Mouse (Mus musculus): ENCODE measurements around the gene Asl. TPM values are rescaled to one million over a fixed set of nuclear protein-coding genes. Genes with fewer than 3 reads are reported as not detected.

The Asl gene
- polyA plus RNA-seq, 1 experiment from 2014 or later = 29.6 TPM

- Histone ChIP-seq H3K9ac (replicated peaks) (no peak overlapping the region), H3K36me3 (peaks cover 27% of the 10 kb centered on the region), H3K4me3 (replicated peaks) (no peak overlapping the region), H3K4me2 (no peak overlapping the region), H3K27me3 (no peaks in the 10 kb centered on the region), H3K9me3 (no peaks in the 10 kb centered on the region), H3K27ac (no peak overlapping the region), H3K4me1 (replicated peaks) (no peaks in the 10 kb centered on the region)
- ATAC-seq (ENCODE audit: insufficient number of reproducible peaks, insufficient read depth, low FRiP score, low TSS enrichment, low read depth) = no peak
- WGBS = 85% methylated on average over 5 of the region's 5 CpGs
These were observed 50.4 kb downstream of the Asl start for GRCm38 (mm10) chr5:129978608-129979007.

- WGBS = 89% methylated on average over 4 of the region's 4 CpGs
- Histone ChIP-seq H3K9me3 (no peaks in the 10 kb centered on the region), H3K27me3 (no peaks in the 10 kb centered on the region), H3K4me3 (replicated peaks) (no peak overlapping the region), H3K4me2 (no peak overlapping the region), H3K9ac (replicated peaks) (no peak overlapping the region), H3K27ac (no peak overlapping the region), H3K36me3 (peaks cover 18% of the 10 kb centered on the region), H3K4me1 (replicated peaks) (no peaks in the 10 kb centered on the region)
- no peak for ATAC-seq (ENCODE audit: insufficient number of reproducible peaks, insufficient read depth, low FRiP score, low TSS enrichment, low read depth)
These were observed 51.3 kb downstream of the Asl start for GRCm38 (mm10) chr5:129977768-129978167.

GRCm38 (mm10) chr5:129974866-129975311 is 54.2 kb downstream of the Asl start:
- H3K4me3 ChIP-seq (replicated peaks) = no peak overlapping the region
- H3K9me3 ChIP-seq = no peaks in the 10 kb centered on the region
- H3K27me3 ChIP-seq = no peaks in the 10 kb centered on the region
- no peaks in the 10 kb centered on the region for H3K4me1 ChIP-seq (replicated peaks)
- peaks cover 24% of the 10 kb centered on the region; the same call in 1 of the 2 replicates for H3K36me3 ChIP-seq
- no peak overlapping the region for H3K9ac ChIP-seq (replicated peaks)
- H3K4me2 ChIP-seq = no peak overlapping the region
- no peak for ATAC-seq (ENCODE audit: insufficient number of reproducible peaks, insufficient read depth, low FRiP score, low TSS enrichment, low read depth)
- 83% methylated on average over 4 of the region's 4 CpGs for WGBS
- no peak overlapping the region for H3K27ac ChIP-seq

- no peaks in the 10 kb centered on the region for H3K9me3 ChIP-seq
- H3K4me2 ChIP-seq = no peak overlapping the region
- H3K27me3 ChIP-seq = no peaks in the 10 kb centered on the region
- WGBS = 94% methylated on average over 4 of the region's 4 CpGs
- H3K36me3 ChIP-seq = peaks cover 24% of the 10 kb centered on the region; the same call in 1 of the 2 replicates
- H3K9ac ChIP-seq (replicated peaks) = no peak overlapping the region
- H3K4me1 ChIP-seq (replicated peaks) = no peaks in the 10 kb centered on the region
- no peak overlapping the region for H3K4me3 ChIP-seq (replicated peaks)
- no peak for ATAC-seq (ENCODE audit: insufficient number of reproducible peaks, insufficient read depth, low FRiP score, low TSS enrichment, low read depth)
- H3K27ac ChIP-seq = no peak overlapping the region
These were observed 54.7 kb downstream of the Asl start for GRCm38 (mm10) chr5:129974354-129974753.

- ATAC-seq (ENCODE audit: insufficient number of reproducible peaks, insufficient read depth, low FRiP score, low TSS enrichment, low read depth) = no peak
- Histone ChIP-seq H3K9me3 (no peaks in the 10 kb centered on the region), H3K9ac (replicated peaks) (no peak overlapping the region), H3K4me2 (no peak overlapping the region), H3K27ac (no peak overlapping the region), H3K27me3 (no peaks in the 10 kb centered on the region), H3K4me3 (replicated peaks) (no peak overlapping the region), H3K4me1 (replicated peaks) (no peaks in the 10 kb centered on the region), H3K36me3 (peaks cover 21% of the 10 kb centered on the region)
- WGBS = 84% methylated on average over 4 of the region's 4 CpGs
These were observed 57.6 kb downstream of the Asl start for GRCm38 (mm10) chr5:129971491-129971890.

GRCm38 (mm10) chr5:129968417-129968816 is 60.6 kb downstream of the Asl start:
- H3K4me1 ChIP-seq (replicated peaks) = no peaks in the 10 kb centered on the region
- no peak overlapping the region for H3K9ac ChIP-seq (replicated peaks)
- H3K4me2 ChIP-seq = no peak overlapping the region
- no peak overlapping the region for H3K27ac ChIP-seq
- H3K27me3 ChIP-seq = no peaks in the 10 kb centered on the region
- WGBS = 88% methylated on average over 7 of the region's 7 CpGs
- no peaks in the 10 kb centered on the region for H3K9me3 ChIP-seq
- H3K4me3 ChIP-seq (replicated peaks) = no peak overlapping the region
- ATAC-seq (ENCODE audit: insufficient number of reproducible peaks, insufficient read depth, low FRiP score, low TSS enrichment, low read depth) = no peak
- H3K36me3 ChIP-seq = peaks cover 6% of the 10 kb centered on the region

- no peaks in the 10 kb centered on the region for H3K4me1 ChIP-seq (replicated peaks)
- ATAC-seq (ENCODE audit: insufficient number of reproducible peaks, insufficient read depth, low FRiP score, low TSS enrichment, low read depth) = no peak
These were observed 62.6 kb downstream of the Asl start for GRCm38 (mm10) chr5:129966448-129966847.

GRCm38 (mm10) chr5:129963224-129963623 is 65.8 kb downstream of the Asl start:
- no peak overlapping the region for H3K4me2 ChIP-seq
- ATAC-seq (ENCODE audit: insufficient number of reproducible peaks, insufficient read depth, low FRiP score, low TSS enrichment, low read depth) = no peak

More at GRCm38 (mm10) chr5:129966448-129966847, 62.6 kb downstream of the Asl start:
- 79% methylated on average over 3 of the region's 3 CpGs for WGBS
- no peak overlapping the region for H3K9ac ChIP-seq (replicated peaks)
- H3K4me3 ChIP-seq (replicated peaks) = no peak overlapping the region
- no peak overlapping the region for H3K27ac ChIP-seq
- no peaks in the 10 kb centered on the region for H3K27me3 ChIP-seq
- no peaks in the 10 kb centered on the region for H3K9me3 ChIP-seq
- H3K4me2 ChIP-seq = no peak overlapping the region
- peaks cover 1% of the 10 kb centered on the region for H3K36me3 ChIP-seq

More at GRCm38 (mm10) chr5:129963224-129963623, 65.8 kb downstream of the Asl start:
- H3K4me1 ChIP-seq (replicated peaks) = no peaks in the 10 kb centered on the region
- peaks cover 4% of the 10 kb centered on the region; the same call in 1 of the 2 replicates for H3K9me3 ChIP-seq
- 81% methylated on average over 4 of the region's 4 CpGs for whole genome bisulfite sequencing
- H3K9ac ChIP-seq (replicated peaks) = no peak overlapping the region
- no peak overlapping the region for H3K4me3 ChIP-seq (replicated peaks)
- peaks cover 14% of the 10 kb centered on the region; the same call in 1 of the 2 replicates for H3K36me3 ChIP-seq
- no peak overlapping the region for H3K27ac ChIP-seq
- H3K27me3 ChIP-seq = no peaks in the 10 kb centered on the region

Other genes starting within 250 kb of the Asl start
- 28.5 and 28.6 TPM in 2 replicates for gene Psph, start 241.8 kb downstream of the Asl start, polyA plus RNA-seq (2016; fragmentation: Nextera tagmentation; extraction: Ambion mirVana)
- 67.6 and 74.2 TPM in 2 replicates for gene Sumf2, start 182.3 kb downstream of the Asl start, polyA plus RNA-seq (2016; fragmentation: Nextera tagmentation; extraction: Ambion mirVana)
- gene Chchd2, start 141.8 kb downstream of the Asl start, polyA plus RNA-seq (2016; fragmentation: Nextera tagmentation; extraction: Ambion mirVana) = 926 and 978 TPM in 2 replicates
- 10.9 and 11.9 TPM in 2 replicates for gene Zbed5, start 133.5 kb downstream of the Asl start, polyA plus RNA-seq (2016; fragmentation: Nextera tagmentation; extraction: Ambion mirVana)
- 0.24 and 0.36 TPM in 2 replicates for gene Phkg1, start 130.7 kb downstream of the Asl start, polyA plus RNA-seq (2016; fragmentation: Nextera tagmentation; extraction: Ambion mirVana)
- 5.0 and 6.2 TPM in 2 replicates for gene Nupr1l, start 120.7 kb downstream of the Asl start, polyA plus RNA-seq (2016; fragmentation: Nextera tagmentation; extraction: Ambion mirVana)
- 35.8 and 36.7 TPM in 2 replicates for gene Vkorc1l1, start 87.3 kb downstream of the Asl start, polyA plus RNA-seq (2016; fragmentation: Nextera tagmentation; extraction: Ambion mirVana)
- 43.0 and 45.7 TPM in 2 replicates for gene Gusb, start 26.2 kb downstream of the Asl start, polyA plus RNA-seq (2016; fragmentation: Nextera tagmentation; extraction: Ambion mirVana)
- gene Crcp, start within 50 bp of the Asl start, polyA plus RNA-seq (2016; fragmentation: Nextera tagmentation; extraction: Ambion mirVana) = 39.6 and 46.0 TPM in 2 replicates
- 83.5 and 85.3 TPM in 2 replicates for gene Tpst1, start 44.1 kb upstream of the Asl start, polyA plus RNA-seq (2016; fragmentation: Nextera tagmentation; extraction: Ambion mirVana)
- gene Kctd7, start 115.6 kb upstream of the Asl start, polyA plus RNA-seq (2016; fragmentation: Nextera tagmentation; extraction: Ambion mirVana) = 6.3 and 6.9 TPM in 2 replicates
- 26.8 and 26.9 TPM in 2 replicates for gene Rabgef1, start 142.6 kb upstream of the Asl start, polyA plus RNA-seq (2016; fragmentation: Nextera tagmentation; extraction: Ambion mirVana)
- gene Tmem248, start 187.8 kb upstream of the Asl start, polyA plus RNA-seq (2016; fragmentation: Nextera tagmentation; extraction: Ambion mirVana) = 36.4 and 37.2 TPM in 2 replicates
- gene Sbds, start 226.3 kb upstream of the Asl start, polyA plus RNA-seq (2016; fragmentation: Nextera tagmentation; extraction: Ambion mirVana) = 63.4 and 64.8 TPM in 2 replicates
- 28.4 and 31.5 TPM in 2 replicates for gene Tyw1, start 226.4 kb upstream of the Asl start, polyA plus RNA-seq (2016; fragmentation: Nextera tagmentation; extraction: Ambion mirVana)

Data from limb, embryonic 12.5 days (tissue).